Mouse (Mus musculus): Measurements from ENCODE around the gene Ccdc162.
"Not testable (repeated sequence)": the region's sequence is repeated elsewhere in the genome, so short reads cannot be mapped to it uniquely, and the experiment has no call there.

The Ccdc162 gene

GRCm38 (mm10) chr10:41690978-41691377 lies 25.5 kb downstream of the Ccdc162 start:
- no peak for DNase-seq

GRCm38 (mm10) chr10:41689941-41690887 lies 26.2 kb downstream of the Ccdc162 start:
- DNase-seq = peak; percentile 70

- peak; percentile 66 for DNase-seq
These were observed 31.9 kb downstream of the Ccdc162 start for GRCm38 (mm10) chr10:41684548-41684996.

- peak; percentile 90 for DNase-seq
These were observed 33.7 kb downstream of the Ccdc162 start for GRCm38 (mm10) chr10:41682546-41683393.

GRCm38 (mm10) chr10:41678746-41679360 lies 37.6 kb downstream of the Ccdc162 start:
- DNase-seq = peak; percentile 68

- DNase-seq = peak; percentile 28
These were observed 39.0 kb downstream of the Ccdc162 start for GRCm38 (mm10) chr10:41677396-41677795.

DNA sequence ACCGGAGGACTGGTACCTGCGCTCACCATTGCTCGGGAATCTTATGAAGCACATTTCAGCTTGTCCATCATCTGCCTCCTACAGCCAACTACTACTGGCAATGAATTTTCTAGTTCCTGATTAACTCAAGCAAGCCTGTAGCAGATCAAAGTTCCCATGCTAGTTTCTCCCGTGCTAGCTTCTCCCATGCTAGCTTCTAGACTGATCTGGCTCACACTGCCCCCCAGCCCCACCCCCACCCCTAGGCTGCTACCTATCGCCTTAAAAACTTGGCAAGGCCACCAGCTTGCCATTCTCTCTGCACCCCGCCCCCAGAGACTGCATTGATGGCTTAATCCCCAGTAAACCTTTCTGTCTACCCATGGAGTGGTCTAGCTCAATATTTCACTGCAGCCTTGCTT lies 39.8 kb downstream of the Ccdc162 start:
- peak; percentile 68 for DNase-seq

- DNase-seq = peak; percentile 60
These were observed 40.4 kb downstream of the Ccdc162 start for GRCm38 (mm10) chr10:41675842-41676571.

GRCm38 (mm10) chr10:41675243-41675642 lies 41.2 kb downstream of the Ccdc162 start:
- DNase-seq = no peak

DNA sequence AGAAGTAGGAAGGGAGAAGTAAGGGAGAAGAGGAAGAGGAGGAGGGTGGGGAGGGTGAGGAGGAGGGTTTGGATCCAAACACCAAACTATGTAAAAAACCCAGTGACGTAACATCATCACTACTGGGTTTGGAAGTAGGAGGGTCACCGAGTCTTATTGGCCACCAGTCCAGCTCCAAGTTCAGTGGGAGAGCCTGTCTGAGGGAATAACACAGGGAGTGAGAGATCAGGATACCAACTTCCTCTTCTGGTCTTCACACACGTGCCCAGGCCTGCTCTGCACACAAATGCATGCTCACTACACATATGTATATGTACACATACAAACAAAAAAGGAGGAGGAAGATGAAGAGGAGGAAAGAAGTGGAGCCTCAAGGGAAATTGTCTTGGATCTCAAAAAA lies 42.1 kb downstream of the Ccdc162 start:
- no peak for DNase-seq

GRCm38 (mm10) chr10:41670196-41670595 lies 46.2 kb downstream of the Ccdc162 start:
- DNase-seq = no peak

- no peak for DNase-seq
These were observed 50.9 kb downstream of the Ccdc162 start for GRCm38 (mm10) chr10:41665498-41665897.

DNA sequence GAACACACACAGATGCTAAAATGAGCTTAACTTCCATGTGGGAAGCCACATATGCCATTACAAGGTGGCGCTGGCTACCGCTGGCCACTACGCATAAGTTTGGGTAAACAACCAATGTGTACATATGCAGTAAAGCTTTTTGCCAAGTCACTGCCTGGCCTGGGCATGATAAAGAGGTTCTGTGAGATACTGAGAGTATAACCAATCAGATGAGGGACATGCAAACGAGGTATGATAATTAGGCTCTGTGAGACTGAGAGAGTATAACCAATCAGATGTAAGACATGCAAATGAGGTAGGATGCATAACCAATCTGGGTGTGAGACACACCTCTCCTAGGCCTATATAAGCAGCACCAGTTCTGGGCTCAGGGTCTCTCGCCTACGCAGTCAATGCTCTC lies 56.8 kb downstream of the Ccdc162 start:
- not testable (repeated sequence) for DNase-seq

DNA sequence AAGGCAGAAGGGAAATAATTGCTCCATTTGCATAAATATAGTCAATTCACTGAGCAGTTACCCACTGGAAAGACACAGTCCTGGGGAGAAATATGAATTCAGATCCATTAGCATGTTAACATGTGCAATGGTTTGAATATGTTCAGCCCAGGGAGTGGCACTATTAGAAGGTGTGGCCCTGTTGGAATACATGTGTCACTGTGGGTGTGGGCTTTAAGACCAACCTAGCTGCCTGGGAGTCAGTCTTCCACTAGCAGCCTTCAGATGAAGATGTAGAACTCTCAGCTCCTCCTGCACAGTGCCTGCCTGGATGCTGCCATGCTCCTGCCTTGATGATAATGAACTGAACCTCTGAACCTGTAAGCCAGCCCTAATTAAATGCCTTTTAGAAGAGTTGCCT lies 60.8 kb downstream of the Ccdc162 start:
- DNase-seq = not testable (repeated sequence)

- DNase-seq = no peak
These were observed 63.4 kb downstream of the Ccdc162 start for GRCm38 (mm10) chr10:41652988-41653387.

DNA sequence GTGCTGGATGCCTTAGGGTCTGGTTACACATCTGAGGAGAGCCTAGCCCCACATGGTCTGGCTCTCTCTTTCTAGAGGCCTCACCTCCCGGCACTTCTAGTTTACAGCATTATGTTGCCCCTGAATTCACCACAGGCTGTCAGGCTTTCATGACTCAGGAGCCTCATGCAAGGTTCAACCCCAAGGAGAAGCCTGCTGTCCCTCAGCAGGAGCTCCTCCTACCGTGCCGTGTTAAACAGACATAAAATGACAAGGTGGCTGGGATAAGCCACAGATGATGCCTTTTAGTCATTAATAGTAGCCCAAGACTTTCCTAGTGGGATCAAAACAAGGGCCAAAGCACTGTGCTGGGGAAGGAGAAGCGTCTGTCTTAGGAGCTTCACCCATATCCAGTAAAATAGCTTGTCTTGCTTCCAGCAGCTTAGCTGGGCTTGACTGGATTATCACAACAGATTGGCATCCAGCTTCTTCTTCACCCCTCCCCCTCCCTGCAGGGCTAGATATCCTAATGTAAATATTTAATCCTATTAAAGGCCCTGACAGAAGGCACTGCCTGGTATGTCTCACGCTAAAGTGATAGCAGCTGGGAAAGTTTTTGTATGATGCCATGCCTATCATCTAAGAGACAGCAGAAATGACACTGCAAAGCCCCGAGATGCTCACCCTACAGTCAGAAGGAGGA lies 64.2 kb downstream of the Ccdc162 start:
- DNase-seq = no peak

DNA sequence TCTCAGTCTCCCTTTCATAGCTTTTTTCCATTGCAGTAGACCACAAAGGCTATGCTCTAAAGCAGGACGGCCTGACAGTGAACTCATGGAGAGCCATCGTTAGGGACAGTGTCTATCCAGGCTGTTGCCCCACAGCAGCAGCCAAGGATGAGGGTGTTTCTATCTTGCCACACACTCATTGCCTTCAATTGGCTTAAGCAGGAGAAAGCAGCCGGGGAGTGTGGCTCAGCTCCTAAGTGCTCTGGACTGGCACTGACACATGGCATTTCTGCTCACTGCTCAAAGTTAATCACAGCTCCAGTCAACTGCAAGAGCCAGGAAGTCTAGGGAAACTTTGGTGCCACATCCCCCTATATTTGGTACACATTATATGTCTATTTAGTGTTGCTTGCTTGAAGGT lies 64.9 kb downstream of the Ccdc162 start:
- no peak for DNase-seq

GRCm38 (mm10) chr10:41649186-41649585 lies 67.2 kb downstream of the Ccdc162 start:
- no peak for DNase-seq

GRCm38 (mm10) chr10:41638776-41639175 lies 77.7 kb downstream of the Ccdc162 start:
- no peak for DNase-seq

GRCm38 (mm10) chr10:41635276-41636033 lies 81.0 kb downstream of the Ccdc162 start:
- no peak for DNase-seq

DNA sequence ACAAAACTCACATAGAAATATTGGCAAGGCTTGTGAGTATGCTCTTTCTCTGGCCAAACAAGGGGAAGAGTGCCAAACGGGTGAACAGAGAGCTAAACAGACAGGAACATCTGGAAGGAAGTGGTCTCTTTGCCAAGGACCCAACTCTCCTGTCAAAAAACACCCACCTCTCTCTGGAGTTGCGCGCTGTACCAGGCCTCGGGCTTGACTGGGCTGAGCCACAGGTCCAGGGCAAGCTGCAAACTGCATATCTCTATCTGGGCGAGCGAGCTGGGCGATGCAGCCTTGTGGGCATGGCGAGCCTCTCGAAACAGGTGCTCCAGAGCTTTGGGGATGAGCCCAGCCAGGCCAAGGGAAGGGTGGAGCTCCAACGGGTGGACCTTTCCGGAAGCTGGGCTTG lies 82.6 kb downstream of the Ccdc162 start:
- DNase-seq = no peak

All from kidney, adult 18-20 months (tissue).